Mouse (Mus musculus) midbrain, embryonic 14.5 days (tissue): ENCODE results near the gene Lenep. TPM values are rescaled to one million over a fixed set of nuclear protein-coding genes. Genes with fewer than 3 reads are reported as not detected.
"Not testable (repeated sequence)": the region's sequence is repeated elsewhere in the genome, so short reads cannot be mapped to it uniquely, and the experiment has no call there.

Experiments
- ATAC-seq: fragments of 200-750 bp; cut with Nextera tagmentation; 2 replicates; pipeline ENCODE4 v1.8.0; 2017; ENCODE audit warnings: moderate number of reproducible peaks, moderate library complexity; ENCODE audit not compliant: low FRiP score, low TSS enrichment
- DNase-seq: peaks from one replicate; pipeline ENCODE4 v3.0.0-alpha.2; 2015
- H3K27ac ChIP-seq: fragments of 300-500 bp; sonication (generic); replicated peaks from 2 replicates; pipeline ENCODE4 v1.5.1; 2014; ENCODE audit warnings: mild to moderate bottlenecking, low read depth, low read length, moderate library complexity
- H3K27me3 ChIP-seq: fragments of 300-500 bp; sonication (generic); 2 replicates; pipeline ENCODE4 v1.6.1; 2014; ENCODE audit warnings: low read length, control low read depth, mixed read lengths; ENCODE audit not compliant: control insufficient read depth, insufficient read depth
- H3K36me3 ChIP-seq: fragments of 300-500 bp; sonication (generic); 2 replicates; pipeline ENCODE4 v1.6.1; 2014; ENCODE audit warnings: low read length, control low read depth; ENCODE audit not compliant: control insufficient read depth, insufficient read depth
- H3K4me1 ChIP-seq: fragments of 300-500 bp; sonication (generic); 2 replicates; pipeline ENCODE4 v1.6.1; 2014; ENCODE audit warnings: mild to moderate bottlenecking, antibody characterized with exemption, low read length, control low read depth; ENCODE audit not compliant: control insufficient read depth, insufficient read depth
- H3K4me2 ChIP-seq: fragments of 300-500 bp; sonication (generic); 2 replicates; pipeline ENCODE4 v1.6.1; 2014; ENCODE audit warnings: mild to moderate bottlenecking, low read length, moderate library complexity
- H3K4me3 ChIP-seq: fragments of 300-500 bp; sonication (generic); replicated peaks from 2 replicates; pipeline ENCODE4 v1.5.1; 2014; ENCODE audit warnings: low read depth, low read length
- H3K9ac ChIP-seq: fragments of 300-500 bp; sonication (generic); replicated peaks from 2 replicates; pipeline ENCODE4 v1.6.1; 2014; ENCODE audit warnings: mild to moderate bottlenecking, low read length, moderate library complexity
- H3K9me3 ChIP-seq: fragments of 300-500 bp; sonication (generic); 2 replicates; pipeline ENCODE4 v1.6.1; 2016; ENCODE audit warnings: low read length, control low read depth, mixed read lengths; ENCODE audit not compliant: control insufficient read depth
- WGBS: fragments of 180-500 bp; shearing (Covaris S2); extraction: QIAGEN DNeasy Blood & Tissue Kit; methylation state at CpG from one replicate; pipeline ENCODE4 v1.1.7; 2014; 5-methylcytosine and 5-hydroxymethylcytosine counted together
- polyA plus RNA-seq: library from polyadenylated mRNA; unstranded; fragments of >200 nt; fragmentation: Nextera tagmentation; extraction: Ambion mirVana; gene quantifications from 2 replicates; pipeline ENCODE4 v1.2.1, GENCODE M21; 2014

Lenep gene
- polyA plus RNA-seq, 1 experiment from 2014 or later: not detected

- peaks cover 32% of the 10 kb centered on the region for H3K36me3 ChIP-seq
- peaks cover 14% of the 10 kb centered on the region for H3K4me1 ChIP-seq
- ATAC-seq (no peak), DNase-seq (no peak)
- H3K27ac ChIP-seq: no peak overlapping the region
- H3K9me3 ChIP-seq: no peaks in the 10 kb centered on the region
- H3K27me3 ChIP-seq: no peaks in the 10 kb centered on the region
- no peak overlapping the region for H3K4me3 ChIP-seq
- WGBS: 88% methylated on average over 11 of the region's 11 CpGs
- H3K9ac ChIP-seq: no peak overlapping the region
- H3K4me2 ChIP-seq: no peak overlapping the region
Observed at GRCm38 (mm10) chr3:89434532-89434931, 31.9 kb upstream of the Lenep start.

GRCm38 (mm10) chr3:89432606-89433005 lies 30.0 kb upstream of the Lenep start:
- DNase-seq: no peak
- H3K36me3 ChIP-seq: peaks cover 32% of the 10 kb centered on the region
- no peak for ATAC-seq
- no peak overlapping the region for H3K27ac ChIP-seq
- H3K4me1 ChIP-seq: peaks cover 14% of the 10 kb centered on the region
- no peak overlapping the region for H3K4me3 ChIP-seq
- no peaks in the 10 kb centered on the region for H3K27me3 ChIP-seq
- no peak overlapping the region for H3K4me2 ChIP-seq
- H3K9ac ChIP-seq: no peak overlapping the region
- WGBS: 94% methylated on average over 8 of the region's 8 CpGs
- no peaks in the 10 kb centered on the region for H3K9me3 ChIP-seq

- ATAC-seq (peak; percentile 96), DNase-seq (peak; percentile 95)
- H3K9ac ChIP-seq: peak within 1 kb of the TSS; percentile 79
- peak within 1 kb of the TSS; percentile 84 for H3K4me2 ChIP-seq
- H3K4me3 ChIP-seq: peak within 1 kb of the TSS; percentile 76
- H3K27ac ChIP-seq: peak within 1 kb of the TSS; percentile 79
- peaks cover 9% of the 10 kb centered on the region for H3K4me1 ChIP-seq
- H3K36me3 ChIP-seq: peaks cover 39% of the 10 kb centered on the region
- no peaks in the 10 kb centered on the region for H3K27me3 ChIP-seq
- no peaks in the 10 kb centered on the region for H3K9me3 ChIP-seq
- 2% methylated on average over 68 of the region's 68 CpGs for WGBS
Observed at GRCm38 (mm10) chr3:89430171-89431159, 27.9 kb upstream of the Lenep start, which contains the start of gene Pygo2. Gene Pygo2 (plus strand): TSS chr3:89430214.

GRCm38 (mm10) chr3:89429021-89429420 lies 26.4 kb upstream of the Lenep start:
- H3K27me3 ChIP-seq, DNase-seq, H3K9me3 ChIP-seq, ATAC-seq, H3K4me3 ChIP-seq, H3K4me2 ChIP-seq, H3K9ac ChIP-seq, H3K4me1 ChIP-seq, H3K27ac ChIP-seq: not testable (repeated sequence)
- peaks cover 27% of the 10 kb centered on the region for H3K36me3 ChIP-seq
- 93% methylated on average over 7 of the region's 7 CpGs for WGBS

- DNase-seq (no peak), ATAC-seq (no peak)
- Histone ChIP-seq H3K27me3 (no peaks in the 10 kb centered on the region), H3K9me3 (no peaks in the 10 kb centered on the region), H3K9ac (no peak overlapping the region), H3K4me1 (peaks cover 8% of the 10 kb centered on the region), H3K27ac (no peak overlapping the region), H3K4me3 (no peak overlapping the region), H3K36me3 (peaks cover 7% of the 10 kb centered on the region), H3K4me2 (no peak overlapping the region)
- 84% methylated on average over 4 of the region's 4 CpGs for WGBS
Observed at GRCm38 (mm10) chr3:89425876-89426275, 23.3 kb upstream of the Lenep start.

- ATAC-seq: no peak
- no peaks in the 10 kb centered on the region for H3K27me3 ChIP-seq
- H3K27ac ChIP-seq: no peak overlapping the region
- no peak for DNase-seq
- WGBS: 91% methylated on average over 5 of the region's 5 CpGs
- no peak overlapping the region for H3K9ac ChIP-seq
- no peaks in the 10 kb centered on the region for H3K9me3 ChIP-seq
- H3K4me2 ChIP-seq: no peak overlapping the region
- H3K4me3 ChIP-seq: no peak overlapping the region
- H3K36me3 ChIP-seq: peaks cover 7% of the 10 kb centered on the region
- H3K4me1 ChIP-seq: peaks cover 7% of the 10 kb centered on the region; the same call in 1 of the 2 replicates
Observed at GRCm38 (mm10) chr3:89425141-89425525, 22.5 kb upstream of the Lenep start.

- H3K27me3 ChIP-seq: no peaks in the 10 kb centered on the region
- H3K4me3 ChIP-seq: no peak overlapping the region
- WGBS: 94% methylated on average over 5 of the region's 5 CpGs
- peaks cover 7% of the 10 kb centered on the region for H3K36me3 ChIP-seq
- no peak overlapping the region for H3K4me2 ChIP-seq
- no peaks in the 10 kb centered on the region for H3K9me3 ChIP-seq
- no peak overlapping the region for H3K9ac ChIP-seq
- peaks cover 11% of the 10 kb centered on the region for H3K4me1 ChIP-seq
- no peak overlapping the region for H3K27ac ChIP-seq
- no peak for DNase-seq
- ATAC-seq: no peak
Observed at GRCm38 (mm10) chr3:89424416-89425140, 22.0 kb upstream of the Lenep start.

GRCm38 (mm10) chr3:89422556-89423205 lies 20.1 kb upstream of the Lenep start:
- no peak for DNase-seq
- Histone ChIP-seq H3K27ac (no peak overlapping the region), H3K9me3 (no peaks in the 10 kb centered on the region), H3K4me3 (no peak overlapping the region), H3K4me2 (peak overlapping the region; percentile 51), H3K9ac (no peak overlapping the region; the same call in 1 of the 2 replicates), H3K4me1 (peaks cover 17% of the 10 kb centered on the region), H3K27me3 (no peaks in the 10 kb centered on the region), H3K36me3 (peaks cover 7% of the 10 kb centered on the region)
- WGBS: 70% methylated on average over 6 of the region's 6 CpGs
- no peak for ATAC-seq
